Mouse (Mus musculus) kidney, adult 18-20 months (tissue): ENCODE data around the gene Olfr1477.
"Not testable (repeated sequence)": the region's sequence is repeated elsewhere in the genome, so short reads cannot be mapped to it uniquely, and the experiment has no call there.

Source experiments
- DNase-seq: peaks from one replicate; pipeline ENCODE4 v3.0.0; 2021

The Olfr1477 gene

DNA sequence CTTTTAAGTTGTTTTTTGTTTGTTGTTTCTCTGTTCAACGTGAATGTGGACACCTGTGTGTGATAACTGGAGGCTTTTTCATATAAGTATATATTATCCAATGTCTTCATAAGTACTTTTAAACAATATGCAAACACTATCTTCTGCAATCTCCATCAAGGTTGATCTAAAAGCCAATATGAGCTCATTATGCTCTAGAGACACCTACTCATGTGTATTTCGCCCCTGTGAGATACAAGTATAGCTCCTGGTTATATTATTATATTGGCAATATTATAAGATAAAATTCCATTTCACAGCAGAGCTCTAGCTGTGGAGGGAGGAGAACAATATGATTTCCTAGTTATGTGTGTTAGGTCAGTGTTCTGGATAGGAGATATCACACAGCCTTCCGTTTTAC is at the start of gene Olfr1477:
Gene Olfr1477 (plus strand): TSS at position 301 of the 400 bp plus-strand sequence.
- no peak for DNase-seq

DNA sequence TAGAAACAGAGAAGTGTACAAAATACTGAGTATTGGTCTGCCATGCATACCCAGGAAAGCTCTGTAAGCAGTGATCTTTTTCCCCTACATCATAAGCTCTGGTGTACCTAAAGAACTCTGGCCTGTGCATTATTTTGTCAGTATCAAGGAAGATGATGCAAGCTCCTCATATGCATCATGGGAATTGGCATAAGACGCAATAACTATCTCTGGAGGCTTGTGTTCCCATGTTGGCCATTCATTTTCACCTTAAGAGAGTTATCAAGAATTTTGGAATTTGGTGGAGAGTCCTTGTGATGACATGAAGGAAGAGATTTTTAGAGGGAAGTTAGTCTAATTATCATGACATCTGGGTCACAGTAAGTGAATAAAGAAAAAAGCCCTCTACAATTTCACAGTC is 44.4 kb upstream of the Olfr1477 start, which contains the start of gene Olfr1472:
Gene Olfr1472 (minus strand): TSS at position 101 of the 400 bp plus-strand sequence.
- no peak for DNase-seq

DNA sequence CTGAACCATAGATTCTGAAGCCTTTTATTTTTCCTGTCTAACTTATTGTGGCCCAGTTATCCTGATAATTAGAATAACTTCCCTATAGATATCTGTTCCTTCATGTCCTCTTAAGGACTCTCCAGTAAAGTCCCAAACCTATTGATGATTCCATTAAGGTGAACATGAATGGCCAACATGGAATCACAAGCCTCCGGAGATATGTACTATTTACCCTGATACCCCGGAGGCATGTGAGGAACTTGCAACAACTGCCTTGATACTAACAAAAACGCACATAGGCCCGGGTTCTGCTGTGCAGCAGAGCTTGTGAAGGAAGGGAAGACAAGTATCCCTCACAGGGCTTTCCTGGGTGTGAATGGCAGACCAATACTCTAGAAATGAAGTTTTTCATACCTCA is 31.1 kb upstream of the Olfr1477 start, which contains the start of gene Olfr1474:
Gene Olfr1474 (plus strand): TSS at position 301 of the 400 bp plus-strand sequence.
- not testable (repeated sequence) for DNase-seq

DNA sequence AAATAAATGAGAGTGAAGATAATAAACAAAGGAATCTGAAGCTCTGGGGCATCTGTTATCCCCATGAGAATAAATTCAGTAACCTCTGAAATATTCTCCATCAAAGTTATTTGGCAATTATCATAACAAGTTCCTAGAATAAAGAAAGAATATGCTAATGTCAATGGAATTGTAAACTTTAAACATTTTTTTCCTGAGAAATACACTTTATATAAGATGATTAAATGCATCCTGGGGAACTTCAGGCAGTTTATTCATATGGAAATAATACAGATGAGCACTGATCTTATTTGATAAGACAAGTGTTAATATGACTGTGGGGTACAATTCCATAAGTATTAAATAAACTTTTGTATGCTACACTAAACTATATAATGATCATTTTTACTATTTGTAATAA is 20.2 kb upstream of the Olfr1477 start, which contains the start of gene Olfr1475:
Gene Olfr1475 (minus strand): TSS at position 101 of the 400 bp plus-strand sequence.
- DNase-seq: no peak

DNA sequence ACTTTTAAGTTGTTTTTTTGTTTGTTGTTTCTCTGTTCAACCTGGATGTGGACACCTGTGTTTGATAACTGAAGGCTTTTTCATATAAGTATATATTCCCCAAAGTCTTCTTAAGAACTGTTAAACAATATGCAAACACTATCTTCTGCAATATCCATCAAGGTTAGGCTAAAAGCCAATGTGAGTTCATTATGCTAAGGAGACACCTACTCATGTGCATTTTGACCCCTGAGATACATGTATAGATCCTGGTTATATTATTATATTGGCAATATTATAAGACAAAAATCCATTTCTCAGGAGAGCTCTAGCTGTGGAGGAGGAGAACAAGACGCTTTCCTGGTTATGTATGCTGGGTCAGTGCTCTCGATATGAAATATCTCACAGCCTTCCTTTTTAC is 27.3 kb downstream of the Olfr1477 start, which contains the start of gene Olfr1480:
Gene Olfr1480 (plus strand): TSS at position 301 of the 400 bp plus-strand sequence.
- no peak for DNase-seq
